Mouse (Mus musculus) cortical plate, adult 2 months (tissue): ENCODE results near the gene Pkig.

Experiments
- CTCF ChIP-seq: fragments of 200-500 bp; IDR thresholded peaks from 2 replicates; pipeline ENCODE4 v1.5.1; 2011; ENCODE audit warnings: mild to moderate bottlenecking, control low read depth, low read length; ENCODE audit not compliant: insufficient read depth; ENCODE audit errors: extremely low read depth
- POLR2A ChIP-seq: fragments of 200-500 bp; IDR thresholded peaks from 2 replicates; pipeline ENCODE4 v1.6.1; 2011; ENCODE audit warnings: mild to moderate bottlenecking, low read length, control low read depth; ENCODE audit not compliant: insufficient read depth; ENCODE audit errors: extremely low read depth

- TF ChIP-seq CTCF (no peak), POLR2A (no peak)
These were observed 34.9 kb downstream of the Pkig start for GRCm38 (mm10) chr2:163692873-163693612.
